Mouse (Mus musculus) lung, postnatal 0 days (tissue): ENCODE data around the gene Fgf11.

Source experiments
- CTCF ChIP-seq: IDR thresholded peaks from 2 replicates; pipeline ENCODE4 v1.5.1; 2016; ENCODE audit warnings: antibody characterized with exemption, mild to moderate bottlenecking
- EP300 ChIP-seq: IDR thresholded peaks from 2 replicates; pipeline ENCODE4 v1.6.1; 2016; ENCODE audit warnings: antibody characterized with exemption, mild to moderate bottlenecking, control low read depth

- TF ChIP-seq CTCF (no peak), EP300 (no peak)
These were observed 25.9 kb downstream of the Fgf11 start for GRCm38 (mm10) chr11:69775716-69776115.
